Mouse (Mus musculus): ENCODE data around the gene Bcl2a1d. TPM values are rescaled to one million over a fixed set of nuclear protein-coding genes. Genes with fewer than 3 reads are reported as not detected.

Bcl2a1d gene
- polyA plus RNA-seq (2015; fragmentation: Illumina TruSeq; extraction: RNeasy Lipid Tissue Mini Kit (QIAGEN cat#74804); ENCODE audit: insufficient read depth, low read depth, low replicate concordance) = not detected

GRCm38 (mm10) chr9:88731728-88732127 is at the start of gene Bcl2a1d:
TSS of gene Bcl2a1d (minus strand) at chr9:88731914.

GRCm38 (mm10) chr9:88719989-88720537 is 11.7 kb downstream of the Bcl2a1d start, which contains the start of gene Mthfsl:
TSS of gene Mthfsl (minus strand) at chr9:88720296.

Other genes with a start within 250 kb of the Bcl2a1d start
- gene Syncrip, start 249.3 kb downstream of the Bcl2a1d start, polyA plus RNA-seq (2015; fragmentation: Illumina TruSeq; extraction: RNeasy Lipid Tissue Mini Kit (QIAGEN cat#74804); ENCODE audit: insufficient read depth, low read depth, low replicate concordance) = 13.3 TPM
- gene Zfp949, start 183.9 kb downstream of the Bcl2a1d start, polyA plus RNA-seq (2015; fragmentation: Illumina TruSeq; extraction: RNeasy Lipid Tissue Mini Kit (QIAGEN cat#74804); ENCODE audit: insufficient read depth, low read depth, low replicate concordance) = 2.5 TPM
- not detected for gene Trim43a, start 151.0 kb downstream of the Bcl2a1d start, polyA plus RNA-seq (2015; fragmentation: Illumina TruSeq; extraction: RNeasy Lipid Tissue Mini Kit (QIAGEN cat#74804); ENCODE audit: insufficient read depth, low read depth, low replicate concordance)
- 7.1 TPM for gene Mthfsl, start 11.6 kb downstream of the Bcl2a1d start, polyA plus RNA-seq (2015; fragmentation: Illumina TruSeq; extraction: RNeasy Lipid Tissue Mini Kit (QIAGEN cat#74804); ENCODE audit: insufficient read depth, low read depth, low replicate concordance)
- gene Trim43c, start 107.2 kb upstream of the Bcl2a1d start, polyA plus RNA-seq (2015; fragmentation: Illumina TruSeq; extraction: RNeasy Lipid Tissue Mini Kit (QIAGEN cat#74804); ENCODE audit: insufficient read depth, low read depth, low replicate concordance) = not detected
- not detected for gene Bcl2a1a, start 225.0 kb upstream of the Bcl2a1d start, polyA plus RNA-seq (2015; fragmentation: Illumina TruSeq; extraction: RNeasy Lipid Tissue Mini Kit (QIAGEN cat#74804); ENCODE audit: insufficient read depth, low read depth, low replicate concordance)